Mouse (Mus musculus): ENCODE data around the gene Slc7a15.
"Not testable (repeated sequence)": the region's sequence is repeated elsewhere in the genome, so short reads cannot be mapped to it uniquely, and the experiment has no call there.

Slc7a15 gene

DNA sequence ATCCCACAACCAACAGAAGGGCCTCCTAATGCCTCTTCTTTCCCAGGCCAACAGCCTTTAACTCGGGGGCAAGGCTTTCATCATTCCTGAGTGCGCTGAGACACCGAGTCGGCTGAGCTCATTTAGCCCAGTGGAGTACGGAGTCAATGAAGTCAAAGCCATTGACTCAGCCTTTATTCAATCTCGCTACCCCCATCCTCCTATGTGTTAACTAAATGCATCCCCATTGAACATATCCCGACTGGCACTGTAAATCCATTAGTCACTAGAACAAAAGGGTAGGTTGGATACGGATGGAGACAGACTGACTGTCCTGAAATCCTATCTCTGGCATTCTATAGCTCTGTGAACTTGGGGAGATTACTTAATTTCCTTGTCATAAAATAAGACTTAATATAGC is 36.7 kb downstream of the Slc7a15 start:
- DNase-seq (ENCODE audit: low read depth, low spot score), result not testable (repeated sequence)

DNA sequence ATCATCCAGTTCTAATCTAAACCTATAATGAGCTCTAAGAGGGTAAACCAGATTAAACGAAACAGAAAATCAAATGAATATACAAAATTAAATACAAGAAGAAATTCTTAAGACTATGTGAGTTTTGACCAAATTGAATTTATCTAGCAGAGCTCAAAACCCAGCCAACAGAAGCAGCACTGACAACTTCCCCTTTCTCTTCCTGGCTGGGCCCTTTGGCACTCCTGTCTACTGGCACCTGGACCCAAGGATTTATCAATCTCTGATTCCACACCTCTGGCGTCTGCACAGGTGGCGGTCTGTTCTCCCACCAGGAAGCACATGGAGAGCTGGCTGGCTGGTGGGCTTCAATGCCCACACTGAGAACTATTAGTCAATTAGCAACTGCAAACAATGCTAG is 39.0 kb downstream of the Slc7a15 start:
- DNase-seq (ENCODE audit: low read depth, low spot score), result not testable (repeated sequence)

DNA sequence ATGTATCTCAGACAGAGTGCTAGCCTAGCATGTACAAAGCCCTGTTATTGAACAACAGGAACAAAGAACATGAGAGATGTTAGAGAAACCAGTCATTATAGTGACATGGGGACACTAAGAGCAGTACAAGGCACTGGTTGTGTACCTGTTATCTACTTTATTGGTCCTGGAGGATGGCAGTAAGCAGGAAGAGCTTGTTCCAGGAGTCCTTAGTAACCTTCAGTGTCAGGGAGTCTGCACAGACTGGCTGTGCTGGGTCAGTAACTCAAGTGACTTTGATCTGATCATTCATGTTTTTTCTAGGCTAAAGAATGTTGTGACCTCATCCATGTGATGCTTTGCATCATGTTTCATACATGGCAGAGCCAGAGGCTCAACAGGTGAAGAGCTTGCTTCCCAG is 42.7 kb downstream of the Slc7a15 start:
- DNase-seq (ENCODE audit: low read depth, low spot score), result no peak

DNA sequence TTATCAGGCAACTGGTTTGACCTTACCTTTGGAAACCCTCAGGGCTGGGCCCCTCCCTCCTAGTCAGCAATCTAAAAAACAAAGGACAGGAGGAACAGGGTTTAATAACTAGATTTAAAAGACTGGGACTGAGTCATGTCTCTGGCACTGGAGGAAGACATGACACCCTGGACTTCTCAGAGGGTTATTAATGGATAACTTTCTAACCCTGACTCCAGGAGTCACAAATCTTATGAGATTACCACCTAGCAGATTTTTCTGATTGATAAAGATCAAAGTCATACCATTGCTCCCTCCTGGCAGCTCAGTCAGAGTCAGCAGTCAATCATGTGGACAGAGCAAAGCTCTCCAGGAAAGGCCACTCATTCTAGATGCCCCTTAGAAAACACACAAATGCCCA is 43.4 kb downstream of the Slc7a15 start:
- DNase-seq (ENCODE audit: low read depth, low spot score), result no peak

DNA sequence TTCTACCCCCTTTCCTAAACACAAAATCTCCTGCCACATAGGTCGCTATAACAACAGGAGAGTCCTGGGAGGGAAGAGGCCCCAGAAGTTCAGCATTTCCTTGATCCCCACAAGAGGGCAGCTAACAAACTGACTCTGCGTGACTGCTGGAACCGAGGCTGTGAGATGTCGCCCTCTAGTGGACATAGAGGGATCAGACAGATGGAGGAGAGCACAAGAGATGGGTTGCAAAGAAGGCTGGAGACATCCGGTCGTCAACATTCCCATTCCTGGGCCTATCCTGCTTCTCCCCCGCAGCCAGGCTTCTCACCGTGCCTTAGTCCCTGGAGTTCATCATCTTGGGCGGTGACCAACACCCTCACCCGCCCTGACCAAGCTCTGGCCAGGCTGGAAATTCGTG is 51.5 kb downstream of the Slc7a15 start:
- DNase-seq (ENCODE audit: low read depth, low spot score), result peak; percentile 64

DNA sequence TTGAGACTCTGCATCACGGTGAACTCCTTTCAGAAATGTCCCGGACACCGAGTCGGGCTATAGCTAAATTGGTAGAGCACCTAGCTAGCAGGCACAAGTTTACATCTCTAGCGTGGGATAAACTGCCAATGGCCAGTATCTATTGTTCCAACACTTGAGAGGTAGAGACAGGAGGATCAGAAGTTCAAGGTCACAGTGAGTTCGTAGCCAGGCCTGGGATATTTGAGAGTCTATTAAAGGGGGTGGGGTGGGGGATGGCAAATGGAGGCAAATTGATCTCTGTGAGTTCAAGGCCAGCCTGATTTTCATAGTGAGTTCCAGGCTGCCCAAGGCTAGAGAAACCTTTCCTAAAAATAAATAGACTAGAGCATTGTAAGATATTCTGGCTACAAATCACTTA is 52.1 kb downstream of the Slc7a15 start:
- DNase-seq (ENCODE audit: low read depth, low spot score), result no peak

DNA sequence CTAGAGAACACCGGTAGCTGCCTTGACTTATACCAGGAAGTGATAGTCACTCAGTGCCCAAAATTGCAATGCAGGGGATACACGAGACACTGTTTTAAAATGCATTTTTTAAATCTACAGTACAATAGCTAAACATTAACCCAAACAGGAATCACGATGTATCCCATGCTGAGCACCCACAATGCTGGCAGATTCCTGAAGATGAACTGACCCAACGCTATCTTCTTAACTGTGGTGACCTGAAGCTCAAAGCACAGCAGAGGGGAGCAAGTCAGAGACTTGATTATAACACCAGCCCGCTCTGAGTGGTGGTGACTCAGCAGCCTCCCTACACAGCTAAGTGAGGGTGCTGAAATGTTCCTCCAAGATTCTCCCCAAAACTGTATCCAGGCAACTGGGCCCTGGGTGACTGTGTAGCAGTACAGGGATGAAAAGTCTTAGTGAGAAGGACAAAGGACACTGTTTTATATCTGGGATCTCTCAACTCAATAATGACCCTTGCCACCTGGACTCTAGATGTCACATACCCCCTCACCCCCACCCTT is 53.7 kb downstream of the Slc7a15 start:
- peak; percentile 48 for DNase-seq (ENCODE audit: low read depth, low spot score)

DNA sequence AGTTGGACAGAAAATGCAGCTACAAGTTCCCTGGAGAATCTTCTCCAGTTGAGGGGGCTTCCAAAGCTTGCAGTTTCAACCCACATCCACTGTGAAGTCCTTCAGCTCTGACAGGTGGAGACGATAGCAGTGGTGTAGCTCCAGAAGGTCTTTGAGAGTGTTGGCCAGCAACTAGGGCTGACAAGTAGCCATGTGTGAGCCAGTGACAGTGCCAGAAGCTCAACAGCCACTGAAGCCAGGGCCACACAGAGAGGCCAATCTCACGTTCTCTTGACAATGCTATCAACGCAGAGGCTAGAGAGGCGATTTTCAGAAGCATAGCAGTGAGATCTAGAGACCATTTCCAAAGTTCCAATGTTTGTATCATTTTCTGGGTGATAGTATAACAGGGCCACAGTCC is 56.5 kb downstream of the Slc7a15 start:
- DNase-seq (ENCODE audit: low read depth, low spot score), result no peak

DNA sequence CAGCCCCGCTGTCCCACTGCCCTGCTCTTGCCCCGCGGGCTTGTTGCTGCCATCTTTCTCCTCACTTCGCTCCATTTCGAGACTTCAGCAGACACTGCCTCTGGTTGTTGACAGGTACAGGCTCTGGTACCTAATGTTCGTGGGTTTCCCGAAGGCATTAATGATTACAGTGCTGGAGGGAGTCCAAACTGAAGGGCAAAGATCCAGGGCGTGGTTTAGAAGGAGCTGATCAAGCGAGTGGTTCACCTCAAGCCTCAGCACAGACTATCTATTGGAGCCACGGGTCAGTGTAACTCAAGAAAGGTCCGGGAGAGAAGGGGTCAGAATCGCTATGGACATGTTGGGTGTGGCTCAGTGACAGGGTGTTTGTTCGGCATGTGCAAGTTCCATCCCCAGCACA is 59.4 kb downstream of the Slc7a15 start:
- no peak for DNase-seq (ENCODE audit: low read depth, low spot score)

DNA sequence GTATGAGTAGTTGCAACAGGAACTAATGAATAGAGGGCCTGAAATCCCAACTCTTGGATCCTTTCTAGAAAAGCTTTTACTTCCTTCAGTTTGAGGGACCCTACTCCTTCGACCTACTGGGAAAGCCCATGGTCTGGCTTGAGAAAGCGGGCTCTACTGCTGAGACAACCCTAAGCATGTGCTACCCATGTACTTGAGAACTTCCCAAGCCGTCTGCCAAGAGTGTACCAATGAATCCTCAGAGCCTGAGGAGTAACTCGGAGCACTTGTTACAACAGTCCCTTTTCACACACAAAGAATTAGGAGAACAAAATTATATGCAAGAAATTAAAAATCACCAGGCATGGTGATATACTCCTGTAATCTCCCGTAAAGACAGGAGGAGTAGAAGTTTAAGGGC is 61.6 kb downstream of the Slc7a15 start:
- DNase-seq (ENCODE audit: low read depth, low spot score), result no peak

DNA sequence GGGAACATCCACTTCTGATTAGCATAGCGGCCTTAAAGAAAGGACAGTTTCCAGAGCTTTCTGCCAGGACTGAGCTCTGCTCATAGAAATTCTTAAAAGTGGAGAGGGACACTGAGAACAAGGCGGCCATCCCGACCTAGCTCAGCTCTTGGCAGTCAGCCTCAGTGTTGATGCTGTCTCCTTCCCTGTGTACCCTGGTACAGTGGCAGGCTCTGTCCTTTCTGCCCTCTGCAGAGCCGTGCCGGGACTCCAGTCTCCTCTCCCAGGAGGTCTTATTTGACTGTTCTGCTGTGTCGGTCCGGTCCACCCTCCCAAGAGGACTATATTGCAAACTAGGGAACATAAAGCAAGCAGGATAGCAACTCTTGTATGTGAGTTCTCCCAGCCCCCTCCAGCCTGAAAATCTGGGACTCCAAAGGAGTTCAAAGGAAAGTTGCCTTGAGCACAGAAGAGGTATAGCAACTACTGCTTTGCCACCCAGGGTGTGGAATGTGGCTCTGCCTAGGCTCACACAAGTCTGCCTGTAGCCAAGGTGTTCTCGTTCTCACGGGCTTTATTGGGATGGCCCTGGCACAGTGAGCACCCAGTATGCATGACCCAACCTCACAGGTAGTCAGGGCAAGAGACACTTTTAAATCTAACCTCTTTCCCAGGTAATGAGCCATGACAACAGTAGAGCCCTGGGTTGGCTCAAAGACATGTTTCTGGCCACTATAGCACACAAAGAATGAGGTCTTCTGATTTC is 62.5 kb downstream of the Slc7a15 start:
- no peak for DNase-seq (ENCODE audit: low read depth, low spot score)

DNA sequence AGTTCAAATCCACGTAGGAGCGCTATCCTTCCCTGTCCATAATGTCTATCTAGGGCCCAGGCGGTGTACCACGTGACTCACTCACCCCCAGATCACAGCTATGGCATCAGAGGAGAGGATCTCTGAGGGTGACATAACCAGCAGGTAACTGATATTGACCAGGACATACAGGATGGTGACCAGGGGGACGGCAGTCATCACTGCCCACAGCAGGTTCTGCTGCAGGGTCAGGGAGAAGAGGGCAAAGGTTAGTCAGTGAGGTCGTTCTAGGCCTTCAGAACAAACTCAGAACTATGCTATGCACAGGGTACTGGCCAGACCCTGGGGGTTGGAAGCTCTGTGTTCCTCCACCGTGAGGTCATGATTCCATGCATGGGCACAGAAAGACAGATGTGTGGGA is 63.3 kb downstream of the Slc7a15 start:
- no peak for DNase-seq (ENCODE audit: low read depth, low spot score)

DNA sequence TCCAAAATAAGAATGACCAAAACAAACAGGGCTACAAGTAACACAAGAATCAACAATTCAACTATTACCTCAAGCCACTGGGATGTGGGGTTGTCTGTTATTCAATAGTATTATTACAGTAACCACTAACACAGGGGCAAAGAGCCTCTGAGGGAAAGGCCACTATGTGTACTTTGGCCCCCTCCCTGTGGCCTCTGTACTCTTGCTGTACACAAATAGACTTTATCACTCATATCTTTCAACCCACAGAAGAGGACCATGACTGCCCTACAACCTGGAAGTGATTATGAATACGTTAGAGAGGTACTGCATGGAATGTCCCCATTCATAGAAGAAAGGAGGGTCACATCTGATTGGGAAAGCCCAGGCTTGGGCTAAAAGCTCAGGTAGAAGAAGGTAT is 64.0 kb downstream of the Slc7a15 start:
- DNase-seq (ENCODE audit: low read depth, low spot score), result no peak

DNA sequence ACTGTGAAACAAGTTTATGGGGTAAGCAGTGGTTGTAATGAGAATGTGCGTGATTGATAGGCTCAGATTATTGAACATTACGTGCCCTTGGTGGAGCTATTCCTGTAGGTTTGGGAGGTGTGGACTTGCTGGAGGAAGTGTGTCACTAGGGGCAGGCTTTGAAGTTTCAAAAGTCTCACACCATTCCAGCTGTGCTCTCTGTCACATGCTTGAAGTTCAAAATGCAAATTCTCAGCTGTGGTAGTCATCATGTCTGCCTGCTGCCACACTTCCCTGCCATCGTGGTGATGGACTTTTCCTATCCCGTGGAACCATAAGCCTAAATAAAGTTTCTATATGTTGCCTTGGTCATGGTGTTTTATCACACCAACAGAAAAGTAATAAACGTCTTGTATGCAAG is 71.1 kb downstream of the Slc7a15 start:
- no peak for DNase-seq (ENCODE audit: low read depth, low spot score)

DNA sequence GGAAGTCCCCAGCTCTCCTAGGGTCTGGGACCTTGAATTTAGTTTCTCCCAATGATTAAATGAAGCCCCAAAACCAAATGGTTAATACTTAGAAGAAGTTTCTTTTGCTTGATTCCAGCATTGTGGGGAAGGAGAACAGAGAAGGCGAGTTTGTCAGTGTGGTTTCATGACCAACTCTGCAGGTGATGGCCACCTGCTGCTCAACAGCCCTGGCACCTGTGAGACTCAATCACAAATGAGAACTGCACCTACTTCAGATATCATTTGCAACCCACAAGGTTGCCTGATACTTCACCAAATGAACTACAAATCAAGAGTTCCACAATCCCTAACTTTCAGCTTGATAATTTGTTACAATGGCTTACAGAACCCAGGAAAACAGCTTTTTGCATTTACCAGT is 71.7 kb downstream of the Slc7a15 start:
- DNase-seq (ENCODE audit: low read depth, low spot score), result no peak

DNA sequence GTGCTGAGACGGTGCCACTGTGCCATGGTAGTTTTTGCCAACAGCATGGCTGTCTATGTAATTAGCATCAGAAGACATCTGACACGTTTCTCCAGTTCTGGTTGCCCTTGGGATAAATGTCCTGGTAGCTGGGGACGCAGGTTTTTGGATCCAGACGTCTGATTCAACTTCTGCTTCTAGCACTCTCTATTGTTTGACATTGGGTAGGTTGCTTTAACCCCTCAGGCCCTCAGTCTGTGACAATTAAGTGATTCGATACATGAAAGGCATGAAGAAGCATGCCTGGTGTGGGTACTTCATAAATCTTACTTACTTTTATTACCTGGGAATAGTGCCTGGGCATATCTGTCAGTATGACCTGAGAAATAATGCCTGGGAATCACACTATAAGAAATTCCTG is 74.8 kb downstream of the Slc7a15 start:
- no peak for DNase-seq (ENCODE audit: low read depth, low spot score)

DNA sequence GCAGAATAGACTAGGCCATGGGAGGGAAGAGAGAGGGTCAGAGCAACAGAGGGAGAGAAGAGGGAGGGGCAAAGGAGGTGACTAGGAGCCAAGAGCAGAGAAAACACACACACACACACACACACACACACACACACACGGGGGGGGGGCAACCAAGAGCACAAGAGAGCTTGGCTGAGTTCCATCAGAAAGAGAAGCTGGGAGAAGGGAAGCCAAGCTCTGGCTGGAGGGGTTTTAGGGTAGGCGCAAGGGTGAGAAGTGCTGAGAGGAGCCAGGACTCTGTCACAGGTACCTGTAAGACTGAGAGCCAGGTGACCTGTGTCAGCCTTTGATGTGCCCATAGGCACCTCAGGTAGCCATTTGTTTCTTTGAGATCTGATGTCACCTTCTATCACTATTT is 76.2 kb downstream of the Slc7a15 start:
- DNase-seq (ENCODE audit: low read depth, low spot score), result no peak

DNA sequence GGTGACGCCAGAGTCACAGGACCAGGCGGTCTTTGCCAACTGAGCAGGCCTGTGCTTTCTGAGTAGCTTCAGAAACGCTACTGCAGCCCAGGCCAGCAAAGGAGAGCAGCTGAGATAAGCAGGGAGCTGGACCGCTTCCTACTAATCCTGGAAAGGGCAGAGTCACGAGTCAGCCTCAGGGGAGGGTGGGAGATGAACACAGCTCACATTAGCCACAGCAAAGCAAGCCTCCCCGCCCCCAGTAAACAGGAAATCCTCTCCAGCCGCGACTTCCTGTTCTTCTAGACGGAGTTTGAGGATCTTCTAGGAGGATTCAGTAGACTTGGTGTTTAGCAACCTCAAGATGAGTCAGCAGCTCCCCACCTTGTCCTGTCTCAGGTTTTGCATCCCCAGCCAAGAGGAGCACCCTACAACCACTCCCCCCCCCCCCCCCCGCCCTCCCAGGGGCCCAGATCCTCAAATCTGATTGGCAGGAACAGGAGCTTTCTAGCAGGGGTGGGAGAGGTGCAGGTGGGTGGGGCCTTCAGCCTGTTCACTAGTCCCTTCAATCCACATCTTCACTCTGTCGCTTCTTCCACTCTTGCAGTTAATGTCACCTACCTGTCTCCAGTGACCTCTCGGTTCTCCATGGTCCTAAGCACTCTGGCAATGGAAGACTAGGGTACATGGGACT is 77.4 kb downstream of the Slc7a15 start:
- peak; percentile 50 for DNase-seq (ENCODE audit: low read depth, low spot score)

DNA sequence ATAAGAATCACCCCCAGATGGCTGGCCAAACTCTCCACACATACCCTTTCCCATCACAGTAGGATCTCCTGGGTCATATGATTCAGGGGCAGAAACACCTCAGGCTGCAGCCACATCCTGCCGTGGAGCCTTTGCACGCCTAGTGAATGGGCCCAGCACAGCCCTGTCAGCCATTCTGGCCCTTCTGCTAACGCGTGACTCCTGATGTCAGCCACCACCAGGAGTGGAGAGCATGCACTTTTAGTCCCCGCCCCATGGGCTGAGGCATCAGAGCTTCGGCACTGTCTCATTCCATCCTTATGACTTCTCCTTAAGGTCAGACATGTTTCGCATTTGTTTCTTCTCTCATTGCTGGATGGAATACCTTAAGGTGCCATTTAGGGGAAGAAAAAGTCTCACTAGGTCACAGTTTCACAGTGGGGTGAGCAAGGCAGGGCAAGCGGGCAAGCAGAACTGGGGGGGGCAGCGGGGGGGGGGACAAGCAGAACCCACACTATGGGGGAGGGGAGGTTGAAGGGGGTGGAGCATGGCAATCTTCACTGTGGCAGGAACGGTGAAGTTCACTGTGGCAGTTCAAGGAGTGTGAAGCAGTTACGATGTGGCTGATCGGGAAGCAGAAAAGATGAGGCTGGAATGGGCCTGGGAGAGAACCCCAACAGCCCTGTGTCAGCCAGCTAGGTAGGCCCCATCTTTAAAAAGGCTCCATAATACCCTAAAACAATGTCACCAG is 79.3 kb downstream of the Slc7a15 start:
- no peak for DNase-seq (ENCODE audit: low read depth, low spot score)

DNA sequence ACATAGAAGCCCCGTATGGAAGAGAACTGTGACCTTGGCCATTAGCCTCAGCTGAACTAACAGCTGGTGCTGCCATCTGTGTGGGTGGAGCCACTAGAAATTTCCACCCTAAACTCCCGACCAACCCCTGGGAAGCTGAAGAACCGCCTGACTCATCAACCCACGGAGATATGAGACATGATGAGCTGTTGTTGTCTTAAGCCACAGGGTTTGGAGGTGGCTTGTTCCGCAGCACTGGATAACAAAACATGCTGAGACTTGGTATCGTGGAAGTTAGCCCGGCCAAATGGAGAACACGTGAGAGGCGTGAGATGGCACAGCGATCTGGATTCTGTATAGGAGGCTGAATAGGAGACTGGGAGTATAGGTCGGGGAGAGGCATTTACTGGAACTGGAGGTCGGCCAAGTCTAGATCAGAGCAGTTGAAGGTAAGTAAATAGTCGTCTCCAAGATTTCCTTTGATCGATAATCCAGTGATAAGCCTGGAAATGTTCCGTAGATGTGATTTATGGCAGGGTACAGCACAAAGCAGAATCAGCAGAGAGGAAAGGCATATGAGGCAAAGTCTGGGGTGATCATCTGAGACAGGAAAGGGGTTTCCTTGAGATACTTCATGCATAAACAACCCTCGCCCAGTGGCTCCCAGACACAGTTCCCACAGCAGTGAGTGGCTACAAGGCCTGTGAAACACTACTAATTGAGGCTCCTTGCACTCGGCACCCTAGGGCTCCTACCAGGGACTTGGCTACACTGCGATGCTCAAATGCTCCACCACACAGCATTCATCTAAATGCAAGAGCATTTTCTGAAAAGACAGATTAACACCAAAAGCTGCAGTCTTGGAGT is 87.6 kb downstream of the Slc7a15 start:
- no peak for DNase-seq (ENCODE audit: low read depth, low spot score)

DNA sequence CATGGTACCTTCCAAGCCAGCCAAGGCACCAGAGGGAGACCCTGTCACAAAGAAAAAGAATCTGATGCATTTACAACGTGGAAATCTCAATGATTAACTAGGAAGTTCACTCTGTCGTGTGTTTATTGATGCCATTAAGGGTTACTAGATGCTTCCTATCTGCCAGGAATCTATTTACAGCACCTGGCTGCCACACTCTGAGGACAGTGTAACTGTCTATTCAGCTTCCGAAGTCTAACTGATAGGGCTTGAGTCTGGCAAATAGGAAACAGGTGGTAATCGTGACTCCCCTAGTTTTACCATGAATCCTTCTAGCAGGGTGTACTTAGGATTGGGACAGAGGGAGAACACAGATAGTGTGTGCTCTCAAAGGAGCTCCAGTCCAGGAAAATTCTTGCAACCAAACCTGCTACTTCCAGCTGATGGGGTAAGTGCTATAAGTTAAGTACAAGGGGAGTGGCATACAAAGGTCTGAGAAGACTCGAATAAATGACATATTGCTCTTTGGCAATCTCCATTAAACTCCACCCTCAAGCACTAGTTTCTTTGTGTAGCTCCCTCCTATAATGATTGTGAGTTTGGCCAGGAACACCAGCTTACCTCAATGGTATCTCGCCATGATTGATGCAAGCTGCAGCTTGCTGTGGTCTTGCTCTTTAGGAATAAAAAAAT is 88.4 kb downstream of the Slc7a15 start:
- DNase-seq (ENCODE audit: low read depth, low spot score), result no peak

Data from telencephalon, adult 2 months (tissue).